Mouse (Mus musculus) left cerebral cortex, postnatal 36 days (tissue): ENCODE measurements around the gene Lrrc15. TPM values are rescaled to one million over a fixed set of nuclear protein-coding genes. Genes with fewer than 3 reads are reported as not detected.

Experiments used
- DNase-seq, 2 experiments: peaks; one replicate each; pipeline ENCODE4 v3.0.0; 2021 to 2022; ENCODE audit warnings: low spot score in 2 of 2, mixed read lengths in 1 of 2
- intact Hi-C: fragments of 180-260 bp; cut with DNase I; formaldehyde crosslinking; loops from one replicate; pipeline ENCODE4 v1.15.1; 2025
- total RNA-seq, 2 experiments: library from RNA; stranded (reverse); gene quantifications; 2 replicates each; pipeline ENCODE4 v1.2.3; 2021

Gene Lrrc15
- total RNA-seq, 2 experiments from 2014 or later, result not detected

DNA sequence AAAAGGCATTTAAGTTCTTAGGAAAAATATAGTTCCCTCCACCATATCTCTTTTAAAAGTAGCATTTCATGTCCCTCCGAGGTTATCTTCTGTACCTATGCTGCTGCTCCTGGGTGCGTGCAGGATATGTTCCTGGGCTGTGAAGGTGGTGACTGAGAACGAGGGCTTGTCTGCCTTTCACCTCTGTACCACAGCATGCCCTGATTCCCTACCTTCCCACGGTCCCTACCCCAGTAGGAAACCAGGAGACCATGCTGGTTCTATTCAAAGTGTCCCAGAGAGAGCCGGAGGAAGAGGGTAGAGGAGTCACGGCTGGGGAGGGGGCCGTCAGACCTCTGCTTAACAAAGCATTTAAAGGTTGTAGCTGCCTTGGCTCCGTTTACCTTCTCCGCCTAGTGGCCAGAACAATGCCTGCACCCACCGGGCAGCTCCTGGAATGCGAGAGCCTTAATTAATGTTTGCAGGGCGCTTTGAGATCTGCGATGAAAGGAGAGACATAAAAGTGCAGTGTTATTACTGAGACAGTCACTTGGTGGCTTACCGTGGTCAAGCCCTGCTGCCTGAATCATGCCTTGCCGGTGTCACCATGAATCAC lies 784 bp upstream of the Lrrc15 start:
- intact Hi-C loops, result no loop called here
- DNase-seq, result no peak

DNA sequence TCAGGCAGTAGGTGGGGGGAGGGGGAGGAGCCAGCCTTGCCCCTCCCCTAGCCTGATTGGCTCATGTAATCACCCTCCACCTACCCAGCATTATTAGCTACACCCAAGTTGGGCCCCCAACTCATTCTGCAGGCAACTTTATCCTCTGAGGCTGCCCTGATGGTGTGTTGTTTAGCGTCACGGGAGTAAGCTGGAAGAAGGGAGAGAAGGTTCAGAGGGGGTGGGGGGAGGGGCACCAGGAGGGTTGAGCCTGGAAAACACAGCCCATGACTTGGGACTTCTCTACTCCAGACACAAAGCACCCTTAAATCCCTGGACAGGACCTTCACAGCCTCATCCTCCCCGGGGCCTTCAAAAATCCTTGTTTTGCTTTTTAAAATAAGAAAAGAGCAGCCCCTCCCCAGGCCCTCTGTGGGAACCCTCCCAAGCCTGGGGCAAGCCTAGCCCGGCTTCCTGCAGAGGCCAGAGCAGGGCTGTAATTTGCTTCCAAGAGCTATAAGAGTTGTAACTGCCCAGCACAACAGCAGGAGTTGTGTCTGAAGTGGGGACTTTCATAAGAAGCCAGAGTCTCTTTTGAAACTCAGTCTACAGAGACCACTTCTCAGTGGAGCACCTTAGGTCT lies 2.3 kb downstream of the Lrrc15 start:
- intact Hi-C loops, result no loop called here

DNA sequence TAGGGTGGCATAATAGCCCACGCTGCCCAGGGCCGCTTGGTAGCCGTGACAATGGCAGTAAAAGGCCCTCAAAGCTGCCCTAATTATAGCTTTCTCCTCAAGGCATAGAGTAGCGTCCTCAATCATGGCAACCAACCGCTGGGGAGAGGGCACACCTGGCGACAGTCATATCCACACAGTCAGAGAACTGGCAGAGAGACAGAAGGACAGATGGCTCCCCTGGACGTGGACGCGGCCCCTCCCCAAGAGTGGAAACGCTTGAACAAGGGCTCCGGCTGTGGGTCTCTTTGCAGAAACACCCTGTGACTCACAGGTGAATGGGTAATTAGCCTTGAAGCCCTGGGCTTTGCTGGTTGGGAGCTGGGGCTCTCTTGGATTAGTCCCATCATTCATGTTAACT lies 4.7 kb downstream of the Lrrc15 start:
- intact Hi-C loops, result no loop called here
- no peak for DNase-seq

More for the DNA sequence above, 2.3 kb downstream of the Lrrc15 start:
- no peak for DNase-seq

DNA sequence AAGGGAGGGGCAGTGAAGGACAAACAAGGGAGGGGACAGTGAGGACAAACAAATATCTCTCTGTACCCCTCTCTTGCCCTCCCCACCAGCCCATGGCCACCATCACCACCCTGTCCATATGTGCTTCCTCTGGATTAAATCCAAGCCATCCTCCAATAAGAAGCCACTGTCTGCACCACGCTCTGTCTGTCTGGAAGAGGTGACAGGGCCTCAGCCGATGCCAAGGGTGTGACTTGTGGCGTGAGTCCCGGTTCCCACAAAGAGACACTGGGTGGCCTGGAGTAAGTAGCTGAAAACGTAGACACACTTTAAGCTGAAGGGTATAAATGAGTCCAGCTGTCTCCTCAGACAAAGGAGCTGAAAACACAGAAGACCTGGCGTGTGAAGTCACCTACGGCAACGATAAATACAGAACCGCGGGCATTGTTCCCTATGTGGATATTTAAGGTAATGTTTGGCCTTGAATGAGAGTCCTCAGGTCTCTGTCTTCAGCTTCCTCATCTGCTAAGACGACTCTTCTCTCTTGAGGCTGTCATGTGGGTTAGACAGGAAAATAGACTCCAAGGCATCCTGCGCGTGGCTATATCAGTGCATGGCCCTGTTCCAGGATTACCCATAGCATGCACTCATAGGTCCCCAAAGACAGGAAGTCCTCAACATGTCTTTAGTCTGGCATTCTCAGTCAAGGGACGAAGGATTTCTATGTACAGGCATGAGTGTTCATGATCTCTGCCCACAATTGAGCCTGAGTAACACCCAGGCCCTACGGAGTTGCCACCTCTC lies 7.3 kb downstream of the Lrrc15 start:
- DNase-seq, result no peak
- intact Hi-C loops, result no loop called here

DNA sequence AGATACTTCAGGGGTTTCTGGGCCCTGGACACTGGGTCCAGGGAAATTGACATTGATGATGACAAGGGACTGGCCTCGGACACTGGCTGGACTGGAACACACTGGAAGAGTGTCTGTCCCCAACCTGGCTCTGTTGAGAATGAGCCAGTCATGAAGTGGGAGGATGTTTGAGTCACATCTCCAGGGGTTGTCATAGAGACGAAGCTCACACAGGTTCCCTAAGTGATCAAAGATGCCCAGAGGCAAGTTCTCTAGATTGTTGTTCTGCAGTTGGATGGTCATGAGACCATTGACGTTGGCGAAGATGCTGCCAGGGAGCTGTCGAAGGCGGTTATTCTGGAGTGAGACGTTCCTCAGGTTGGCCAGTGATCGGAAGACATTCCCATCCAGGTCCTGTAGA lies 10.0 kb downstream of the Lrrc15 start:
- intact Hi-C loops, result no loop called here

DNA sequence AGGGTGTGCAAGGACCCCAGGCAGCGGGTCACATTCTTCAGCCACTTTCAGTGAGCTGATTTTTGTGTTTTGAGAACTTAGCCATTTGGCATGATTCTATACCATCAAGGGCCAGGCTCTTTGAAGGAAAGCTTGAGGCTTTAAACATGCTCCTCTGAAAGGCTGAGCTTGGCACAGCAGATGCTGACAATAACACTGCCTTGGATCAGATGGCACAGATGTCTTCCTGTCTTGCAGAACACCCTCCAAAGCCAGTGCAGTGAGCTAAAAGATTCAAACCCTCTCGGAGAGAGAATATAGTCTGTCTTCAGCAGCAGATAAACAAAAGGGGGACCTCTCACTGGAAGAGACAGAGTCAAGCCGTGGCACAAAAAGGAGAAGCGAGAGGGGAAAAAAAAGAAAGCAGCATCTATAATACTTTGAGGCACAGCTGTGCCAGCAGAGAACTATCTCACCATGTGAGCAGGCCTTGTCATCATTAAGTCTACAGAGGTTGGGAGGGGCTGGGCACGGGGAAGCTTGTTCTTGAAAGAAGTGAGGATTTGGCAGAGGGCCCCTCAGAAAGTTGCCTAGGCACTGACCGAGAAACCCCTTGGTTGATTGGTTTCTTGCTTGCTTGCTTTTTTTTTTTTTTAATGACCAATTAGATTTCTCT lies 11.0 kb downstream of the Lrrc15 start:
- DNase-seq, result peak in 1 of 2 experiments; percentile 24
- intact Hi-C loops, result no loop called here

More for the DNA sequence above, 10.0 kb downstream of the Lrrc15 start:
- no peak for DNase-seq

DNA sequence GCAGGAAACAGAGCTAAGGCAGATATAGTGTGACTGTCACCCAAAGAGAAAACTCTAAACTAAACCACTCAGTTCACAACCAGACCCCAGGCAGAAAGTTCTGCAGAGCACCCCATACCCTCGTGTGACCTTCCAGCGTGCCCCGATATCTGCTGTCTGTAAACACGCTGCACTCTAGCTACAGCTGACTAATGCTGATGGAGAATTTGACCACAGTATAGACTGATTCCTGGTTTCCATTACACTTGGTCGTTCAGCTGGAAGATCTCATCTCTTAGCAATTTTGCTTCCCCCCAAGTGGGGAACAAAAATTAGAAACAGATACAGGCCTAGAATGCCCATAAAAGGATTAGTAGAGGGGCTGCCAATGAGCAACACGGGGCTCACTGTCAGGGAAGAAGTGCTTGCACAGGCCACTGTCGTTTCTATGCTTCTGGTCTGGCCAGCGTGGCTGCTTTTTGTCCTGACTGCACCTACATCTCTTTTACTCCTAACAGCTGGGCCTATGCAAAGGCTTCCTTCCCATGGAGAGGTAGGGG lies 11.8 kb downstream of the Lrrc15 start:
- intact Hi-C loops, result no loop called here

DNA sequence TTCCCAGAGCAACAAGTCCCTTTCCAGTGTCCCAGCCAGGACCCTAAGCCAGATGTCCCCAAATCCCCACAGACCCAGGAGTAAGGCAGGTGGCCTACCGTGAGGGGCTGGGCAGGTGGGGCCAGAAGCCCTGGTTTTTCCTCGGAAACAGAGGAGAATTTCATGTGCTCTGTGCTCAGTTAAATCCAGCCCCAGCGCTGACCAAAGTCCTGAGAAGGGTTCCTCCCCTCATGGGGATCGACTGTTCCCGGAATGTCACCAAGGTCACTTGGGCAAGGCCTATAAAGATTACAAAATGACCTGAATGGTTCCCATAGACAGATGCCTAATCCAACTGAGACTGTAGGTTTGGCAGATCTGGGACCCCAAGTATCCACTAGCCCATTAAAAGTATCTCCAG lies 15.7 kb downstream of the Lrrc15 start, which contains the start of gene Cpn2:
Cpn2 (minus strand) TSS at position 141 of the 400 bp plus-strand sequence.
- DNase-seq, result no peak

More for the DNA sequence above, 11.8 kb downstream of the Lrrc15 start:
- no peak for DNase-seq

DNA sequence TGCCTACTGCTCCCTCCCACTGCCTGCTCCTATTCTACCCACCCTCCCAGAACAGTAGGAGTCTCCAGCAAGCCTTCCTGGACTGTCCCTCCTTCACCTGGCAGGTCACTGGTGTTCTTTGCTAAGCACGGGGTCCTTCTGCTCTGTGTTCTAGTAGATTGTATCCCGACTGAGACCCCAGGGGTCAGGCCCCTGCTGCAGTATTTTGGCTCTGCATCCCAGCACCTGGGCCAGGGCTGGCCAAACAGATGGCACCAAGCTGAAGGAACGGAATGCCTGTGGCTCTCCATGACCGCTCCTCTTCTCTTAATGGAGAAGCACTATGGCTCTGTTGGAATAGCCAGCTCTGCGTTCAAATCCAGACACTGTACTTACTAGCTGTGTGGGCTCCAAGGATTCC lies 16.5 kb downstream of the Lrrc15 start:
- intact Hi-C loops, result no loop called here
- DNase-seq, result no peak

More for the DNA sequence above, 15.7 kb downstream of the Lrrc15 start, which contains the start of gene Cpn2:
- intact Hi-C loops, result no loop called here

DNA sequence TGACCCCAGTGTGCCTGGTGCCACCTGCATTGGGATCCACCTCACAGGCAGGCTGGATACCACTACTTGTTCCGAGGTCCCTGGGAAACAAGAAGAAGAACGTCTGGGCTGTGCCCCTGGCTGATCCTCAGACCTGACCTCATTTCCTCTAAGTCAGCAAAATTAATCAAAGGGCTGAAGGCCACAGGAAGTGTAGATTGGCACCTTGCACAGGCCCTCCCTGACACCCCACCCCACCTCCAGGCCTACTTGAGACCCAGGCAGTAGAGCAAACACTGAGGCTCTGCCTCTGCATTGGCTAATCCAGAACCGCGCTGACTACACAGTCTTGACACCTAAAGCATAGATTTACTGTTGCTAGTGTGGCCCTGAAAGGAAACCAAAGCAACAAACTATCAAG lies 17.4 kb downstream of the Lrrc15 start:
- intact Hi-C loops, result no loop called here

DNA sequence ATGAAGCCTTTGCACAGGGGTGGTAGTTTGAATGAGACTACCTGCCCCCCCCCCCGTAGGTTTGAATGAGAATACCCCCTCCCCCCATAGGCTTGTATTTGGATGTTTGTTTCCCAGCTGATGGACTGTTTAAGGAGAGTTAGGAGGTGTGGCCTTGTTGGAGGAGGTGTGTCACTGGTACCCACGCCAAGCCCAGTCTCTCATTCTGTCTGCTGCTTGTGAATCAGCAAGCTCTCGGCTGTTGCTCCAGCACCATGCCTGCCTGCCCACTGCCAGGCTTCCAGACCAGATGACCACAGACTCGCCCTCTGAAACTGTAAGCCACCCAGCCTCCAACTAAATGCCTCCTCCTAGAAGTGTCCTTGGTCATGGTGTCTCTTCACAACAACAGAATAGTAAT lies 19.9 kb downstream of the Lrrc15 start:
- intact Hi-C loops, result no loop called here
- no peak for DNase-seq

More for the DNA sequence above, 17.4 kb downstream of the Lrrc15 start:
- DNase-seq, result no peak

DNA sequence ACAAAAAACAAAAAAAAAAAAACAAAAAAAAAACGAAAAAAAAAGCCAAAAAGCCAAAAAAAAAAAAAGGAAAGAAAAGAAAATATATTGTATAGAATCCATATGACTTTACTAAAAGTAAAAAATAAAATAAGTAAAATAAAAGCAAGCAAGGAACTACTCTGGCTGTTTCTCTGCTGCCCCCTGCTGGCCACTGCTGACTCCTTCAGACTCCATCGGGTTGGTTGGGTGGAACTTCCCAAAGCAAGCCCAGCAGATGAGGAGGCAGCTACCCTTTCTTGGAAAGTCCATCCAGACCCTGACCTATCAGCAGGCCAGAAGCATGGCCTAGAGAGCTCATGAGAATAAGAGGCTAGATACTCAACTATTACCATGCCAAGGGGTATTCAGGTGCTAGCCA lies 20.4 kb downstream of the Lrrc15 start:
- peak in 1 of 2 experiments; percentile 55 for DNase-seq
- intact Hi-C loops, result no loop called here

DNA sequence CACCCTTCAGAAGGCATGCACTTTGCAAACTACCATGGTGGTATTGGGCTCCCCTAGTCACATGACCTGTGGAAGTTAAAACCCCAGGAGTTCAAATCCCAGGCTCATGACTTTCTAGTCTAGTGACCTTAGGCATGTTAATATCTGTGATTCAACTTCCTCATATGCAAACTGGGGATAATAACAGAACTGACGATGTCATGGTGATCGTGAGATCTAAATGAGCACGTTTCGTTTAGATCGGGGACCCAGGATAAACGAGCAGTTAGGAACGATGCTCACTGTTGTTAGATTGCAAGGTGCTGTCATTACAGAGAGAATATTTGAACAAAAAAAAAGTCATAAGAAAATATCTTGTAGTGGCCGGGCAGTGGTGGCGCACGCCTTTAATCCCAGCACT lies 20.9 kb downstream of the Lrrc15 start:
- intact Hi-C loops, result no loop called here
- DNase-seq, result no peak

DNA sequence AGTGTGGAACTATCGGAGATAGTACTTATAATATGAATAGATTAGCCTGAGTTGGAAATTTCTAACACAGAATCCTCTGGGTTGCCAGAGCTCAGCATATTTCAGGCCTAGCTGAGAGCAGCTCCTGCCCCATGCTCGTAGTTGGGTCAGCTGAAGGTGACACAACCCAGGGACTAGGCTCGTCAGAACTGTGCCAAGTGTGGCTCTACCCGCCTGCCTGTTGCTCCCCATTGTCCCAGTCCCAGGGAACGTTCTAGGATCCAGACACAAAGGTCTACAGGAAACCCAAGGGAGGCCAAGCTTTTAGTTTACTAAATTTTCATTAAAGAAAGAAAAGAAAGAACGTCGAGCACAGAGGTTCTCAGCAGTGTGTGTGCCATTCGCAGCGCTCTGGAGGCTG lies 21.7 kb downstream of the Lrrc15 start:
- intact Hi-C loops, result no loop called here
- no peak for DNase-seq

DNA sequence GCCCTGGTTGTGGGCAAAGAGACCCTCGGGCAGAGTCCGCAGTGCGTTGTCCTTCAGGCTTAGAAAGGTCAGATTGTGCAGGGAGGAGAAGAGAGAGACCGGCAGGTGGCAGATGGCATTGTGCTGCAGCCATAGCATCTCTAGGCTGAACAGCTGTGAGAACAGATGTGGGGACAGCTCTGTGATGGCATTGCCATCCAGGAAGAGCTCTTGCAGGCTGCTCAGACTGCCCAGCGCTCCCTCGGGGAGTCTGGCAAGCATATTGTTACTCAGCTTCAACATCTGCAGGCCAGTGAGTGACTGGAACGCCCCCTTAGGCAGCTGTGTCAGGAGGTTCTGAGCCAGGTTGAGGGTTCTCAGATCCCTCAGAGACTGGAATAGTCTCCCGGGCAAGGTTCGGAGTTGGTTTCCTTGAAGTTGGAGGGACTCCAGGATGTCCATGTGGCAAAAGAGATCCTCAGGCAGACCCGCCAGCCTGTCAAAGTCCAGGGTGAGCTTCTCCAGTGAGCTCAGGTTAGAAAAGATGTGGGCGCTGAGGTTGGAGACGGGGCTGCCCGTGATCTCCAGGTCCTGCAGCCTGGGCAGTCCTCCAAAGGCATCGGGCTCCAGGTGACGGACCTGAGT lies 22.9 kb downstream of the Lrrc15 start:
- no peak for DNase-seq
- intact Hi-C loops, result no loop called here

DNA sequence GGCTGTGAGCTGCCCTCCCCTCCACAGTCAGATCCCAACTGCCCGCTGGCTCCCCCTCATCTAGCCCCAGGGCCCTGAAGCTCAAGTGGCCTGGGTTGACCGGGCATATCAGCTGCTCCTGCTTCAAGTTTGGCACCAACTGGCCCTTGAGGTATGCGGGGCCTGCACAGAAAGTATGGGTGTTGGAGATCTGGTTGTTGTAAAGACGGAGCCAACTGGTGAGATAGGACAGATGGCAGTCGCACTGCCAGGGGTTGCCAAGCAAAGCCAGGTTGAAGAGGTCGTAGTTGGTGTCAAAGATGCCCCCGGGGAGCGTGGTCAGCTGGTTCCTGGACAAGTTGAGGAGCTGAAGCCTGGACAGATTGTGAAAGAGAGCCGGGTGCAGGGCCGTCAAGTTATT lies 23.6 kb downstream of the Lrrc15 start:
- no peak for DNase-seq
- intact Hi-C loops, result loop anchor here (10.0 kb wide), 1 partner anchor 245 kb away; no protein-coding TSS in a partner anchor

DNA sequence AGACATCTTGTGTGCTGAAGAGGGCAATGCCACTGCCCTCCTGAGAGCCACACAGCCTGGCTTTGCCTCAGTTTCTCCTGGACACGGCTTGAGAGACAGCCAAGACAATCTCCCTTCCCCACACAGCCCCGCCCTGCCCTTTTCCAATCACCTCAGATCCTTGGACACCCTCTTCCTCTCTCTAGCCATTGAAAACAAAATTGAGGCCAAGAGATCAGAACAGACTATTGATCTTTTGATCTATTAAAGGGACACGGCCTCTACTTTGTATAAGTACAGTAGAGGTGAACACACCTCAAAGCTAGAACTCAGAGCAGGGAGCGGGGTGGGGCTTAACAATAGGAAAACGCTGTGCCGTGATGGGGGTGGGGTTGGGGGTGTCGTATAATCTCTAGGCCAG lies 24.6 kb downstream of the Lrrc15 start:
- no peak for DNase-seq
- intact Hi-C loops, result loop anchor here (10.0 kb wide), 1 partner anchor 246 kb away; no protein-coding TSS in a partner anchor

DNA sequence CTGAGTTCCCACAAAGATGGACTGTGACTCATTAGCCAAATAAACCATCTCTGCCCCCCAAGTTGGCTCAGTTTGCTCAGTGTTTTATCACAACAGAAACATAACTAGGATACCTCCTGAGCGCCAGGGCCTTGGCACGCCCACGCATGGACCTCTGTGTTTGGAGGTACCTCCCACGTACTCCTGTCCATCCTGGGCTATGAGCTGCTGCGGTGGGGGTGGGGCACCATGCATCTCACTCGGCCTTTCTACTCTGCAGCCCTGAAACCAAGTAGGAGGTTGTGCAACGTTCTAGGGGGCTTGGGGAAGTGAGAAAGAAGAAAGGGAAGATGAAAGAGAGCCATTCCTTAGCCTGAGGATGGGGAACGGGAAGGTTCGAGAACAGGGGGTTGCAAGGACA lies 25.3 kb downstream of the Lrrc15 start:
- intact Hi-C loops, result loop anchor here (10.0 kb wide), 1 partner anchor 247 kb away; no protein-coding TSS in a partner anchor
- DNase-seq, result no peak

DNA sequence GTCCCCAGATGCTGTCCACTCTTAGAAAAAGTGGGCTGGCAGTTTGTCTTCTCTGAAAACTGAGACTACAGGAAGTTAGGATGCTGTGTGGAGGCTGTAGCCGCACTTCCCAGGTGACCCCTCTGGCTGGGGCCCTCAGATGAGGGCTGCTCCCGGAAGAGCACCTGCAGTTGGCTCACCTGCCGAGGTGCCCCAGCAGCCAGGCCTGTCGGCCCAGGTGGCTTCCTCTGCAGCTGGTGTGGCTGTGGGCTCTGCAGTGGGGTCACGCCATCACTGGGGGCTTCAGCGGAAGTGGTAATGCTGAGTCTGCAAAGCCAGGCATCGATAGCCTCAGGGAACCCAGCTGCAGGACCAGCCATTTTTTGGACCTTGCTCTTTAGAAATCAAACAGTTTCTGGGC lies 28.0 kb downstream of the Lrrc15 start:
- DNase-seq, result no peak
- intact Hi-C loops, result loop anchor here (10.0 kb wide), 1 partner anchor 250 kb away; no protein-coding TSS in a partner anchor
